Mouse (Mus musculus) B cell, adult 2 months (primary cell): ENCODE data around the gene Scgb2b17.
"Not testable (repeated sequence)": the region's sequence is repeated elsewhere in the genome, so short reads cannot be mapped to it uniquely, and the experiment has no call there.

ENCODE experiments used
- DNase-seq, 2 experiments: peaks; one replicate each; pipeline ENCODE4 v3.0.0; 2022

The Scgb2b17 gene

DNA sequence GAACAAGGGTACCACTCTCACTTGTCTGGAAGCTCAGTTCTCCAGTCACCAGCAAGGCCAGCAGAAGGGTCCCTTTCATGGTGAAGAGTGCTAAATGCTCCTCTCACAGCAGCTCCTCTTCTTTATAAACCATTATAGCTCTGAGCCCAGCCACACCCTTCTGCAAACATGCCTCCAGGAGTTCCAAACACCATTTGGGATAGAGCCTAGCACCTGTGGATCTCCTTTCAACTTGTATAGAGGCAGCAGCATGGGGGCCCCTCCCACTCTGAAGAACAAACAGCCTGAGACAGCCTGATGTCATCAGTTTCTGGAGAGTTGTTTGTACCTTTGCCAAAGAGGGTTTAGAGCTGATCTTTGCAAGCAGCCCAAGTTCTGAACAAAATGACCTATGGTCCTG lies at the start of gene Scgb2b17:
Gene Scgb2b17, minus strand, starts transcription at position 101 of the 400 bp plus-strand sequence.
- DNase-seq: not testable (repeated sequence)

DNA sequence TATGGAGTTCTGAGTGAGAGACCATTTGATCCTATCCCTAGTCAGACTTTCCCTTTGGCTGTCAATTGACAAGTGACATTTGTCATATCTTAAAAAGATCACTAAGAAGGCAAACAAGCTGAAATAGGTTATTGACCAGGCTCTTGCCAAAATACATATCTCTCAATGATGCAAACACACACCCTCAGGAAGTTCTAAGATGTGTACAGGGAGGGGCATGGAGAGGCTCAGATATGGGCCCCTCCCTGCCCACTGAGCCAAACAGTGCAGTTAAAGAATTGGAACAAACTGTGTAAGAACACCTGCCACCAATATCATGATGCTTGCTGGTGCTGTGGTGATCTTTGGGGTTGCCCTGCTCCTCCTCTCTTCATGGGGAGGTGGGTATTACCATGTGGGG lies 6.8 kb upstream of the Scgb2b17 start, which contains the start of gene Scgb1b17:
Gene Scgb1b17, plus strand, starts transcription at position 301 of the 400 bp plus-strand sequence.
- DNase-seq: not testable (repeated sequence)
